Mouse (Mus musculus): ENCODE results near the gene Gfod1. TPM values are rescaled to one million over a fixed set of nuclear protein-coding genes. Genes with fewer than 3 reads are reported as not detected.

Gene Gfod1
- polyA plus RNA-seq, 1 experiment from 2014 or later, result 2.7 TPM

DNA sequence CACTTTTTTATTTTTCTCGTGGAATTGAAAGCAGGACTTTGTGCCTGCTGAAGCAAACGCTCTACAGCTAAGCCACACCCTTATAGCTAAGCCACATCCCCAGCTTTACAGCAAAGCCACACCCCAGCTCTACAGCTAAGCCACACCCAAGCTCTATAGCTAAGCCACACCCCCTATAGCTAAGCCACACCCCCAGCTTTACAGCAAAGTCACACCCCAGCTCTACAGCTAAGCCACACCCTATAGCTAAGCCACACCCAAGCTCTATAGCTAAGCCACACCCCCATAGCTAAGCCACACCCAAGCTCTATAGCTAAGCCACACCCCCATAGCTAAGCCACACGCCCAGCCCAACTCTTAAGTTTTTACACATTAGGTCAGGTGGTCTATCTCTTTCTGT, 42.7 kb downstream of the Gfod1 start:
- 0 out of 2 replicates have a peak, but pooled peaks cover 4% of the 10 kb centered on the region for H3K4me1 ChIP-seq
- no peak overlapping the region for H3K4me2 ChIP-seq
- ATAC-seq (ENCODE audit: low FRiP score), result no peak
- no peaks in the 10 kb centered on the region for H3K36me3 ChIP-seq
- no peak overlapping the region for H3K4me3 ChIP-seq (replicated peaks)
- no peak overlapping the region for H3K27ac ChIP-seq (replicated peaks)
- WGBS, result 80% methylated on average over 3 of the region's 3 CpGs
- H3K27me3 ChIP-seq (replicated peaks), result no peaks in the 10 kb centered on the region
- no peaks in the 10 kb centered on the region for H3K9me3 ChIP-seq (replicated peaks)
- H3K9ac ChIP-seq (replicated peaks), result no peak overlapping the region

DNA sequence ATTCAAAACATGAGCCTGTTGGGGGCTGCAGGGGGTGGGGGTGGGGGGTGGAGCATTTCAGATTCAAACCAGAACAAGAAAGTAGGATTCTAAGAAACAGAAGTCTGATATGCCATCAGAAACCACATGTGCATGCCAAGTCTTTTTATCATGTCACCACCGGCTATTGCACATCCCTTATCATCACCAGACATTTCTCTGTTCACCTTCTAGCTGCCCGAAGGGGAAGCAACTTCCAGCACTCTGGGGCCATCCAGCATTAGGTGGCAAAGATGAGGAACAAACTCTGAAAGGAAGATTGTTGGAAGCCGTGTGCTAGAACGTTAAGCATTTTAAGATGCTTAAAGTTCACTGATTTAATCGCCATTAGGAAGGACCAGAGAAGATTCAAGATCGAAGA, 43.2 kb downstream of the Gfod1 start:
- Histone ChIP-seq H3K9me3 (replicated peaks) (no peaks in the 10 kb centered on the region), H3K4me2 (no peak overlapping the region), H3K27me3 (replicated peaks) (no peaks in the 10 kb centered on the region), H3K9ac (replicated peaks) (no peak overlapping the region), H3K4me1 (no peaks in the 10 kb centered on the region), H3K4me3 (replicated peaks) (no peak overlapping the region), H3K36me3 (no peaks in the 10 kb centered on the region), H3K27ac (replicated peaks) (no peak overlapping the region)
- WGBS, result 81% methylated on average over 6 of the region's 6 CpGs
- ATAC-seq (ENCODE audit: low FRiP score), result no peak

DNA sequence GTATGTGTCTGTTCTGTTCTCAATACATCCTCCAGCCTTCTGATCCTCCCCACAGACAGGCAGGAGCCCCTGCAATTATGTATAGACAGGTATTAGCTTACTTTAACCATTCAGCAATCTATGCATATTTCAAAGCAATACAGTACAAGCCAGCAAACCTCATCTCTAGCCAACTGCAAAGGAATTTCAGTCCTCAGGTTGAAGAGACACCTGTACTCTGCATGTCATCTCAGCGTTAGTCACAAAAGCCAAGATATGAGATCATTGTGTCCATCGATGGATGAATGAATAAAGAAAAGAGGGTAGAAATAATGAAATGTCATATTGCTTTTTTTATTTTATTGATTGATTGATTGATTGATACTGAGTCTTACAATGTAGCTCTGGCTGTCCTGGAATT, 47.5 kb downstream of the Gfod1 start:
- Histone ChIP-seq H3K4me1 (no peaks in the 10 kb centered on the region; the same call in 1 of the 2 replicates), H3K27ac (replicated peaks) (no peak overlapping the region), H3K4me3 (replicated peaks) (no peak overlapping the region), H3K36me3 (no peaks in the 10 kb centered on the region), H3K4me2 (no peak overlapping the region), H3K9me3 (replicated peaks) (no peaks in the 10 kb centered on the region), H3K27me3 (replicated peaks) (no peaks in the 10 kb centered on the region), H3K9ac (replicated peaks) (no peak overlapping the region)
- no peak for ATAC-seq (ENCODE audit: low FRiP score)
- 98% methylated on average over 2 of the region's 2 CpGs for WGBS

- no peak for ATAC-seq (ENCODE audit: low FRiP score)
- H3K36me3 ChIP-seq, result no peaks in the 10 kb centered on the region
- H3K27me3 ChIP-seq (replicated peaks), result no peaks in the 10 kb centered on the region
- 49% methylated on average over 5 of the region's 5 CpGs for WGBS
- H3K9me3 ChIP-seq (replicated peaks), result no peaks in the 10 kb centered on the region
- no peak overlapping the region for H3K27ac ChIP-seq (replicated peaks)
- no peak overlapping the region for H3K9ac ChIP-seq (replicated peaks)
- no peaks in the 10 kb centered on the region; the same call in 1 of the 2 replicates for H3K4me1 ChIP-seq
- no peak overlapping the region for H3K4me3 ChIP-seq (replicated peaks)
- H3K4me2 ChIP-seq, result no peak overlapping the region
These were observed 50.4 kb downstream of the Gfod1 start for GRCm38 (mm10) chr13:43253526-43253925.

DNA sequence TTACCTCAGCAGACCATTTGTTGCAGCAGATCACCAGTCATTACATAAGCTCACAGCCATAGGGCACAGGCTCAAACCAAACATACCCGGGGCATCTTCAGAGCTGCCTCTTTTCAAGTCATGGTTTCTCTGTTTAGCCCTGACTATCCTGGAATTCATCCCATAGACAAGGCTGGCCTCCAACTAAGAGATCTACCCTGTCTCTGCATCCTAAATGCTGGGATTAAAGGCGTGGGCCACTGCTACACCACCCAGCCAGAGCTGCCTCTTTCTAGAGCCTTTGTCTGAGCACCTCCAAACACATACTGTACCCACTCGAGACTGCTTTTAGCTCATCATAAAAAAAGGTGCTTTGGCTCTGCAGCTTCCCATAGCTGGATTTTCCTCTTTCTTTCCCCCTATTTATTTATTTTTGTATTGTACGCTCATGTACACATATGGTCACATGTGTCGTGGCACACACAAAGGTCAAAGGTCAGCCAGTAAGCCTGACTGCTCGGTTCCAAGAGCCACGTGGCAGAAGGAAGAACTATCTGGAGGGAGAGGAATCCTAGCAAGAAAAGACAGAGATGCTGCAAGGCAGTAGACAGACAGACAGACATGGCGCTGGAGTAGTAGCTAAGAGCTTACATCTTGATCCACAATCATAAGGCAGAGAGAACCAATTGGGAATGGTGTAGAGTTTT, 51.7 kb downstream of the Gfod1 start:
- H3K9me3 ChIP-seq (replicated peaks), result no peaks in the 10 kb centered on the region
- H3K27me3 ChIP-seq (replicated peaks), result no peaks in the 10 kb centered on the region
- no peaks in the 10 kb centered on the region for H3K36me3 ChIP-seq
- H3K4me1 ChIP-seq, result no peaks in the 10 kb centered on the region; the same call in 1 of the 2 replicates
- no peak overlapping the region for H3K4me3 ChIP-seq (replicated peaks)
- ATAC-seq (ENCODE audit: low FRiP score), result no peak
- WGBS, result 91% methylated on average over 8 of the region's 8 CpGs
- H3K27ac ChIP-seq (replicated peaks), result no peak overlapping the region
- no peak overlapping the region for H3K9ac ChIP-seq (replicated peaks)
- H3K4me2 ChIP-seq, result no peak overlapping the region

DNA sequence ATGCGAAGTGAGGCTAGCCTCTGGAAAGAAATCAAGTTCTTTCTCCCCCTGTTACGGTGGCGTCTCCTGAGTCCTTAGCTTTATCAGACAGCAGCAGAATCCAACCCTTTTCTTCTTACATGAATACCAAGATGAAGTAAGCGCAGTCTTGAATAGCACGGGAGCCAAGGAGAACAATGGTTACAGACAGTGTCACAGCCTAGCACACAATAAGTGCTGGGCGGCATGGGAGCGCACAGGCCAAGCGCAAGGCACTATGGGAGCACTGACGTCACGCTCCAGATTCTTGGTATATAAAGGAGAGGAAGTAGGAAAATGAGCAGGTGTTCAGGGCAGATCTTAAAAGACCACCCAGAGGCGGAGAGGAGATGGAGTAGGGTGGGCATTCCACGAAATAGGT, 52.6 kb downstream of the Gfod1 start:
- ATAC-seq (ENCODE audit: low FRiP score), result no peak

DNA sequence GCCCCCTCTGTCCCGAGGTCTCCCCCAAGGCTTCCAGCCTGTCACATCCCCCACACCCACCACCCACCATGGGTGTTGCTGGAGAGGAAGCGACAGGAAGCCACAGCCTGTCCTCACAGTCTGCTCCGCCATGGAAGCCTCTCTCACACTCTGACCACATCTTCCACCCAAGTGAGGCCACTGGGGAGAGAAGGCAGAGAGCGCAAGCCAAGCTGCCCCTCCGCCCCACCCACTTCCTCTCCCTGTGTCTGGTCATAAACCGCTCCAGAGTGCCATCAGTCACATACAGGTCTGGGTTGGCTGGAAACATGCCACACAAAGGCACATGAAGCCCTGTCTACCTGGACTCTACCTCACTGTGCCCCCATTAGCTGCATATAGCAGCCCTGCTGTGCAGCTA, 53.3 kb downstream of the Gfod1 start:
- ATAC-seq (ENCODE audit: low FRiP score), result no peak
- H3K27ac ChIP-seq (replicated peaks), result no peak overlapping the region
- H3K9me3 ChIP-seq (replicated peaks), result no peaks in the 10 kb centered on the region
- peaks cover 4% of the 10 kb centered on the region; the same call in 1 of the 2 replicates for H3K36me3 ChIP-seq
- no peaks in the 10 kb centered on the region; the same call in 1 of the 2 replicates for H3K4me1 ChIP-seq
- 72% methylated on average over 6 of the region's 6 CpGs for WGBS
- no peak overlapping the region for H3K4me2 ChIP-seq
- H3K4me3 ChIP-seq (replicated peaks), result no peak overlapping the region
- H3K9ac ChIP-seq (replicated peaks), result no peak overlapping the region
- no peaks in the 10 kb centered on the region for H3K27me3 ChIP-seq (replicated peaks)

More for the DNA sequence above, 52.6 kb downstream of the Gfod1 start:
- Histone ChIP-seq H3K4me1 (no peaks in the 10 kb centered on the region; the same call in 1 of the 2 replicates), H3K27ac (replicated peaks) (0 out of 2 replicates have a peak overlapping the region, but pooled peaks have one; percentile 13), H3K36me3 (peaks cover 4% of the 10 kb centered on the region; the same call in 1 of the 2 replicates), H3K27me3 (replicated peaks) (no peaks in the 10 kb centered on the region), H3K4me2 (no peak overlapping the region), H3K9me3 (replicated peaks) (no peaks in the 10 kb centered on the region), H3K4me3 (replicated peaks) (no peak overlapping the region), H3K9ac (replicated peaks) (no peak overlapping the region)
- WGBS, result 66% methylated on average over 12 of the region's 12 CpGs

GRCm38 (mm10) chr13:43250106-43250505, 53.9 kb downstream of the Gfod1 start:
- Histone ChIP-seq H3K27me3 (replicated peaks) (no peaks in the 10 kb centered on the region), H3K9ac (replicated peaks) (no peak overlapping the region), H3K27ac (replicated peaks) (no peak overlapping the region), H3K4me2 (no peak overlapping the region), H3K4me3 (replicated peaks) (no peak overlapping the region), H3K9me3 (replicated peaks) (no peaks in the 10 kb centered on the region), H3K36me3 (peaks cover 4% of the 10 kb centered on the region; the same call in 1 of the 2 replicates), H3K4me1 (no peaks in the 10 kb centered on the region; the same call in 1 of the 2 replicates)
- WGBS, result 83% methylated on average over 9 of the region's 9 CpGs
- no peak for ATAC-seq (ENCODE audit: low FRiP score)

DNA sequence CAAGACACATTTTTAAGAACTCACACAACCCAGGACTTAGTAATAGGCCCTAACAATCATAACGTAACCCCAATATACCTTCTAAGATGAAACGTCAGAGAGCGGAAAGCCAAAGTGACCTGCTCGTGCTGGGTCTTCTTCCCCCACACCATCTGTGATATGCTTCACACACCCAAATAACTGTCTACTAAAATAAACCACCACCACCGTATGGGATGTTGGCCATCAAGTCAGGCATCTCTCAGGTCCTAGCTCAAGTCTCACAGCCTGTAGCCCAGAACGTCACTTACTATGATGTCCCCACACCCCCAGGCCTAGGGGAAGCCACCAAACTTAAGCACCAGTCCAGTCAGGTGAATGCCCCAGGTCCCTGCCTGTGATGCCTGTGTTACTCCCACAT, 55.6 kb downstream of the Gfod1 start:
- Histone ChIP-seq H3K4me2 (no peak overlapping the region), H3K9ac (replicated peaks) (no peak overlapping the region), H3K4me1 (no peaks in the 10 kb centered on the region; the same call in 1 of the 2 replicates), H3K27me3 (replicated peaks) (no peaks in the 10 kb centered on the region), H3K4me3 (replicated peaks) (no peak overlapping the region), H3K27ac (replicated peaks) (no peak overlapping the region), H3K9me3 (replicated peaks) (no peaks in the 10 kb centered on the region), H3K36me3 (peaks cover 4% of the 10 kb centered on the region; the same call in 1 of the 2 replicates)
- ATAC-seq (ENCODE audit: low FRiP score), result no peak
- 93% methylated on average over 6 of the region's 6 CpGs for WGBS

DNA sequence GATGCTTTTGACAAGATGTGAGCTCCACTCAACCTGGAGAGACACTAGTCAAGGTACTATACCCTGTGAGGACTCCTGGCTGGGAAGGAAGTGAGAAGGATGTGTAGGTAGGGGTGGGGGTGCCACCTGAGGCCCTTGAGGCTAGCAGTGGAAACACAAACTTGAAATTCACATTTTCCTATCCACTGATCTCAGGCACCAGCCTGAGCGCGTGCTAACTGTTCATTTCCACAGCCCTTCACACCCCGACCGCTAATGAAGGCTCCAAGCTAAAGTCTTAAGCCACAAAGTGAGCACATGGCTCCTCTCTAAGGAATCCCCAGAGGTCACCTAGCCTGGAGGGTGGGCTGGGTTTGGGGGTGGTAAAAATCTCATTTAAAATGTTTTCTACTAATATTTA, 57.1 kb downstream of the Gfod1 start:
- ATAC-seq (ENCODE audit: low FRiP score), result no peak
- WGBS, result 96% methylated on average over 4 of the region's 4 CpGs
- H3K4me1 ChIP-seq, result peaks cover under 1% of the 10 kb centered on the region; the same call in 1 of the 2 replicates
- no peak overlapping the region for H3K27ac ChIP-seq (replicated peaks)
- no peak overlapping the region for H3K9ac ChIP-seq (replicated peaks)
- H3K27me3 ChIP-seq (replicated peaks), result no peaks in the 10 kb centered on the region
- H3K36me3 ChIP-seq, result peaks cover 4% of the 10 kb centered on the region; the same call in 1 of the 2 replicates
- H3K4me2 ChIP-seq, result no peak overlapping the region
- no peak overlapping the region for H3K4me3 ChIP-seq (replicated peaks)
- H3K9me3 ChIP-seq (replicated peaks), result no peaks in the 10 kb centered on the region

DNA sequence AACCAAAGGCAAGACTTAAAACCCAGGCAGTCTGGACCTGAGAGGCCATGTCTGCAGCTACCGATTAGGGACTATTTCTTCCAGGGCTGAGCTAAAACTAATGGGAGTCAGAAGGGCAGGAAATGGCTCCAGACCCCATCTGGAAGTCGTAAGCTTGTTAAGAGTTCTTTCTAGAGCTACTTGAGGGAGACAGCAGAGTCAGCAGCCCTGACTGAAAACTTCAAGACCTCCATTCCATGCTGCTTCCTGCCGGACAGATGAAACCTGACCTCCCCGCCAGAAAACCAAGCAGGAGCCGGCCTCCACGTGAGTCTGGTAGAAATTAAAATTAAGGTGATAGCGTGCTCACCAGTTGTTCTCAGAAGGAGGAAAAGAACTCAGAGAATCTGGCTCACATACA, 60.2 kb downstream of the Gfod1 start:
- WGBS, result 77% methylated on average over 7 of the region's 7 CpGs
- H3K27ac ChIP-seq (replicated peaks), result no peak overlapping the region
- H3K4me3 ChIP-seq (replicated peaks), result no peak overlapping the region
- no peak for ATAC-seq (ENCODE audit: low FRiP score)
- H3K9me3 ChIP-seq (replicated peaks), result no peaks in the 10 kb centered on the region
- H3K9ac ChIP-seq (replicated peaks), result no peak overlapping the region
- H3K4me2 ChIP-seq, result no peak overlapping the region
- peaks cover 14% of the 10 kb centered on the region for H3K4me1 ChIP-seq
- H3K27me3 ChIP-seq (replicated peaks), result no peaks in the 10 kb centered on the region
- peaks cover 4% of the 10 kb centered on the region; the same call in 1 of the 2 replicates for H3K36me3 ChIP-seq

DNA sequence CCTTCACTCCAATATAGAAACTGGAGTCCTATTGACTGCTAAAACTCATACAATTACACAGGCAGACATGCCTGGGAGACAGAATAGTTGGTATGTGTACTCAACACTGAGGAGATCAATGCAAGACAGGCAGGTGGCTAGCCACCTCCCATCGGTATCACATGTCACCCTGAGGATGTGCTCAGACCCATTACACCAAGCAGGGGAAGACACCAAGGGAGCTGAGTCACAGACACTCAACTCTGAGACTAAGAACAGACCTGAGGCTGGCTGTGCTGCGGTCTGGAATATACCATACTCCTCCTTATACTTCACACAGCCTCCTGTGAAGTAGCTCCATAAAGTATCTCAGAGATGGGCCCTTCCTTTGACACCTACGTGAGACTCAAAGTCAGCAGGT, 60.7 kb downstream of the Gfod1 start:
- no peak overlapping the region for H3K4me2 ChIP-seq
- H3K4me3 ChIP-seq (replicated peaks), result no peak overlapping the region
- 94% methylated on average over 3 of the region's 3 CpGs for WGBS
- H3K36me3 ChIP-seq, result peaks cover 4% of the 10 kb centered on the region; the same call in 1 of the 2 replicates
- no peak overlapping the region for H3K9ac ChIP-seq (replicated peaks)
- H3K27me3 ChIP-seq (replicated peaks), result no peaks in the 10 kb centered on the region
- H3K9me3 ChIP-seq (replicated peaks), result no peaks in the 10 kb centered on the region
- H3K27ac ChIP-seq (replicated peaks), result no peak overlapping the region
- no peak for ATAC-seq (ENCODE audit: low FRiP score)
- peaks cover 14% of the 10 kb centered on the region for H3K4me1 ChIP-seq

Data from neural tube, embryonic 15.5 days (tissue).